Mouse (Mus musculus): ENCODE data around the gene Dram1.
"Not testable (repeated sequence)": the region's sequence is repeated elsewhere in the genome, so short reads cannot be mapped to it uniquely, and the experiment has no call there.

Dram1 gene

DNA sequence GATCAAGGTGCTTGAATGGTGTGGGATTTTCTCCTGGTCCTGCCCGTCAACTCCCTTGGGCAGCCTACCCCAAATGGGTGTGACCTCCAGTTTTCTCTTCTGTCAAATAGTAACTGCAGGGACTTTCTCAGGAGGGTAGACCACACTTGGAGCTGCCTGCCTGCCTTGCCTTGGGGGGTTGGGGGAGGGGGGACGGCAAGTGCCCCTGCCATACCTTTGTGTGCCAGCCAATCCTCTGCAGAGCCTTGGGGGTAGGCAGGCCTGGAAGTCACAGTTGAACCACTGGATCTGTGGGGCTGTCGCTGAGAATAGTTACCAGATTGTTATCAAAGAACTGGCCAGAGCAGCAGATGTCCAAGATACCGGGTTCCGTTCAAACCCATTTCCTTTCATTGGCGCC lies 7.4 kb upstream of the Dram1 start:
- no peak for DNase-seq (ENCODE audit: low spot score)

DNA sequence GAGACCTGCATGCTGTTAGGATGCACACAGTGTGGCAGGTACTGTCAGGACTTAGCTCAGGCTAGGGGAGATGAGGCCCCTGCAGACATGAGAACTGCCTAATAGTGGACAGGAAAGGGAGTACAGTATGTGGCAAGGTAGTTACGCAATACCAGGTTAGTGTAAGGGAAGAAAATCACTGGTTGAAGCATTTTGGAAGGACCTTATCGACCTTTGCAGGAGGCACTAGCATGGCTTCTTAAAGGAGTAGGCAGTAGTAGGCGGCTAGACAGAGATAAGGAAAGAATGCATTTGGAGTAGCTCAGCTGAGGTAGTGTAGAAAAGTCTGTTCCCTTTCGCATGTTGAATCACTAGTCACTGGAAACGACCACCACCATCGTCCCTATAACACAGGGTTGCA lies 6.9 kb upstream of the Dram1 start:
- no peak for DNase-seq (ENCODE audit: low spot score)

DNA sequence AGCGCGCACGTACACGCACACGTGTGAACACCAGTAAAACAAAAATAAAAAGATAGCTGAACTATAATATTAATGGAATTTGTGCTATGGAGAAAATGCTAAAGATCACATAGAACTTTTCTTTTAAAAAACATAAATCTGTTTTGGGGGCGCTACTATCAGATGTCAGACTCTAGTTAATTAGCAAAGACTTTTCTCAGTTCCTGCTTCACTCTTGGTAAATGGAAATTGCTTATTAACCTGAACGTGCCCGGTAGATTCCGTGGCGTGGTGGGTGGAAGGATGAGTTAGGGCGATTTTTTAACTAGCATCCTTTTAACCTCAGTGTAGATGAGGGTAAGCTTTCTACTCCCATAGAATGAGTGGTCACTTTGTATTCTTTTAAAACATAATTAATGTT lies 6.4 kb upstream of the Dram1 start:
- no peak for DNase-seq (ENCODE audit: low spot score)

DNA sequence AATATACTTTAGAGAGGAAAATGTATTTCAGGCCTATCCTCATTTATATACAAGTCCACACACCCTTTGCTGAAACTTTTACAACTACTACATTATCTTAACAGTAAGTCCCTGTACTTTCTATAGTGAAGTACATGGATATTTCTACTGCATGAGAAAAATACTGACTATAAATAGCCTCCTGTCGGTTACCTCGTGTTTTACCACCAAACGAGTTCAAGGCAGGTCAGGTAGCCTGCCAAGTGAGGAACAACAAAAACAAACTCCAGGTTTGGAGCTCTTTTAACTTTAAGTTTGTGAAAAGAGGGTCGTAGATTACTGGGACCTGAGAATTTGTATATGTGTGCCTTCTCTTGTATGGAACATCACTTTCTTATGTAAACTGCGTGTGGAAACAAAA lies 5.2 kb upstream of the Dram1 start:
- DNase-seq (ENCODE audit: low spot score), result no peak

DNA sequence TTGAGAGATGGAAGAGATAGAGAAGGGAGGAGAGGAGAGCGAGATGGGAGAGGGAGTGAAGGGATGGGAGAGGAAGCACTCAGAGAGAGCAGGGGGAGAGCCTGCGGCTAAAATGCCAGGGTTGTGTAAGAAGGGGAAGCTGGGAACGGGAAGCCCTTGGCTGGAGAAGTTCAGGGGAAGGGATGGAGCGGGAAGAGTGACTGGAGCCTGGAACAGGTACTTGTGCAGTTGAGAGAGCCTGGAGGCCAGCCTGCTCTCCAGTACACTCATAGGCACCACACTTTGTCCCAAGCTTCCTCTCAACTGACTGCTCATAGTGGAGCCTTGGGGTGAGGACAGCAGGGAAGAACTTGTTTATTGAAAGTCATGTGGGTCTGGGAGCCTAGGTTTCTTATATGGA lies 4.6 kb upstream of the Dram1 start:
- DNase-seq (ENCODE audit: low spot score), result no peak

DNA sequence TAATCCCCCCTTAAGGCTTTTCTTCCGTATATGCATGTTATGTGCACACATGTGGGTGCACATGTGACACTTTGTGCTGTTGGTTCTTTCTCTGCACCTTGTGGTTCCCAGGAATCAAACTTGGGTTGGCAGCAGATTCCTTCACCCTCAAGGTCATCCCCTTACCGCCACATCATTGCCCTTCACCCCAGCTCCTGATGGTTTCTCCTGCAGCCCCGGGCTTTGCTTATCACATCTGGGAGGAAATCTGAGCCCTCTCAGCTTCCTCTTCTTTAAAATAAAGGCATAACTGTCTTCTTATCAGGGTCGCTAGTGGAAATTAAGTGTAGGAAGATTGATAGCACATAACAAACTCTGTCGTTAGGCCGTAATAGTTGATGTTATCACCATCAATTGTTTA lies 3.1 kb upstream of the Dram1 start:
- no peak for DNase-seq (ENCODE audit: low spot score)

DNA sequence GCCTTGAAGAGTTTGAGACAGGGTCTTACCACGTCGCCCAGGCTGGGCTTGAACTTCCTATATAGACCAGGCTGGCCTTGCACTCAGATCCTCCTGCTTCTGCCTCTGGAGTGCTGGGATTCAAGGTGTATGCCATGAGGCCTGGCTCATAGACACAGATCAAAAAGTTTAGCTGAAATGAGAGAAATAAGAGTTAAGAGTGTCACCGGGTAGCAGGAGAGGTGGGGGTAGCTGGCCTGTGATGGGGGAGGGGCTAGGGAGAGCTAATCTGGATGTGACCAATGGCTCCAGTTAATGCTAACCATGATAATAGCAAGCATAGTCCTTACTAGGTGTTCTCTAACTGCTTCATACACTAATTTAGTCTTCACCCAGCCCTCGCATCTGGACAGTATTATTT lies 2.4 kb upstream of the Dram1 start:
- DNase-seq (ENCODE audit: low spot score), result no peak

DNA sequence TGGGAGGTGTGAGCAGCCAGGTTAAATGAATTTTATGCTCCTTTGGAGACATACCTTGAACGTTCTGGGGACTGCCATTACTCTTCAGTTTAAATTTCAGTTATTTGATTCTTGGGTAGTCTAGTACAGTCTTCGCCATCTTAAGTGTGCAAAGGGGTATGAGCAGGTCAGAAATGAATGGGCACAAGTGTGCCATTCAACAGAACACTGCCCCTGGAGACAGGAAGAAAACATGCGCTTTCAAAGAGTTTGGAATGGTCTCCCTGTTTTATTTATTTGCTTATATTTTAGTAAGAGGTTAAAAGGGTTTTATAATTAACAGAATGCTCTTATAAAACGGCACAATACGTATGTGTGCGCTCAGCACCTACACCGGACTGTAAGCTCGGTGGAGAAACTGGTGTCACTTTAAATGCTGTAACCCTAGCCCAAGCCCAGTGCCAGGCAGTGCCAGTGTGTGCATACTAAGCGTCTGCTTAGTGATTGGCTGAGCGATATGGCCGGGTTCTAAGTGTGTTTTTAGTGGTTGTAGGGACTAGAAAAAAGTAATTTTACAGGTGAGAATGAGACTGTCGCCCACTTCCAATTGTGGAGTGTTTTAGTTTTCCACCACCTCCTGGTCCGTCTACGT lies 1.7 kb upstream of the Dram1 start:
- no peak for DNase-seq (ENCODE audit: low spot score)

DNA sequence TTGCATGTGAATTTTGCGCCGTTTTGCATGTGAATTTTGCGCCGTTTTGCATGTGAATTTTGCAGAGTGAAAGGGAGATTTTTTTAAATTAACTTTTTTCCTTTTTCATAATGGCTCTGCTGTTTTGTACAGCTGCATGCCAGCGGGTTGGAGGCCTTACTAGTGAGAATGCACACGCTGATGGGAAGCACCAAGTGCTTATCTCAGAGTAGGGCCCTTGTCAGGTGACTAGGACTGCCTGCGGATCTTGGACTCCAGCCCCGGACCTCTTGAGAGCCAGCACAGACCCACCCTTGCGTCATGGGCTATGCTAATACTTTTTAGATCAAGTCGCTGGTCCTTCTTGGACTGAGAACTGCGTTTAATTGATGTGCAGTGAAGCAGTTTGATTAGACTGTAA lies 1.1 kb upstream of the Dram1 start:
- no peak for DNase-seq (ENCODE audit: low spot score)

DNA sequence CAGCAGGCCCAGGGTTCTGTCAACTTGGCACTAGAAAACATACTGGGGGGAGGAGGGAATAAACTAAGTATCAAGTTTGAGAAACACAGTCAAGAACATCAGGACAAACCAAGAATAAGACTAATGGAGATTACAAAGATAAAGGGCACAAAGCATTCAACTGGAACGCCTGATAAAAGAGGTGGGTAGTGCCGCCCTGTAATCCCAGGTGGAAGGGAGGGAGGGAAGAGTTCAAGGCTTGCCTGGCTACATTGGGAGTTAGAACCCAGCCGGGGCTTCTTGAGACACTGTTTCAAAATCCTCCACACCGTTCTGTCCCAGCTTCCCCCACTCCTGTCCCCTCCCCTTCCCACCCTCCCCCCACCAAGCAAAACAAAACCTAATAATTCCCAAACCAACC lies 1.2 kb downstream of the Dram1 start:
- DNase-seq (ENCODE audit: low spot score), result no peak

DNA sequence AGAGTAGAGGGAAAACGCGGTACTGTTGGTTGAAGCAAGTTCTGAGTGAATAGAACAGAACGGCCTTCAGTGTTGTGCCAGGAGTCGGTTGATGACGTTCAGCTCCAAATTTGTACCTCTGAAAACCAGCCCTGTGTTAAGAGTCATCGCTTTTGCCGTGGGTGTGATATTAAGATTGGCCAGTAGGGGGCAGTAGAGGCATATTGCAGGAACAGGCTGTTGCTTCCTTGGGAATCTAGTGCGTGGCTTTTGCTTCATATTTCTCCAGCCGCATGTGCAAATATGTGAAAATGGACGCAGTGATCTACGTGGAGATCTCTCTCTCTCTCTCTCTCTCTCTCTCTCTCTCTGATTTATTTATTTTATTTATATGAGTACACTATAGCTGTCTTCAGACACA lies 2.1 kb downstream of the Dram1 start:
- DNase-seq (ENCODE audit: low spot score), result peak; percentile 91

DNA sequence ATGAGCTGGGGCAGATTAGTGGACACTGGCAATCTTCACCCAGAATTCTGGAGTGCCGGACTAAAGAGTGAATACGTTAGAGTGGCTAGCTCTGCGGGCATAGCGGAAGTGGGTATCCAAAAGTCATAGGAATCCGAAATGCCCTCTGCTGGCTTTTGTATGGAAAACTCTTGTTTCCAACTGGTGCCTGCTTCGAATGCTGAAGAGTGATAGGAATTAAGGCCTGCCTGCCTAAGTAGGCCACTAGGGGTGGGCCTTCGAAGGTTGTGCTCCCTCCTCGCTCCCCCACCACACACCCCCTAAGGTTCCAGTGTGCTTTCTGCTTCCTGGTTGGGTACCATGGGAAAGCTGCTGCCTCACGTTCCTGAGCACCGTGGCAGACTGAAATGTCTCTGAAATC lies 3.9 kb downstream of the Dram1 start:
- DNase-seq (ENCODE audit: low spot score), result no peak

DNA sequence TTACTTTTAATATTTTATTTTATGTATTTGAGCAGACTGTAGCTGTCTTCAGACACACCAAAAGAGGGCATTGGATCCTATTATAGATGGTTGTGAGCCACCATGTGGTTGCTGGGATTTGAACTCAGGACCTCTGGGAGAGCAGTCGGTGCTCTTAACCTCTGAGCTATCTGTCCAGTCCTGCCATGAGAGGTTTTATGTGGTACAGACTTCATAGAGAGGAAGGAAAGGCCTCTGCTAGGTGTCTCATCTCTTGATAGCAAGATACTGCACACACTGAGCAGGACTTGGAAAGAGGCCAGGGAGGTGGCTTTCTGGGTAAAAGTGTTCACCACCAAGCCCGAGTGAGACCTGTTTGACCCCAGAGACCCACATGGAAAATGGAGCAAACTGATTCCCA lies 5.9 kb downstream of the Dram1 start:
- not testable (repeated sequence) for DNase-seq (ENCODE audit: low spot score)

DNA sequence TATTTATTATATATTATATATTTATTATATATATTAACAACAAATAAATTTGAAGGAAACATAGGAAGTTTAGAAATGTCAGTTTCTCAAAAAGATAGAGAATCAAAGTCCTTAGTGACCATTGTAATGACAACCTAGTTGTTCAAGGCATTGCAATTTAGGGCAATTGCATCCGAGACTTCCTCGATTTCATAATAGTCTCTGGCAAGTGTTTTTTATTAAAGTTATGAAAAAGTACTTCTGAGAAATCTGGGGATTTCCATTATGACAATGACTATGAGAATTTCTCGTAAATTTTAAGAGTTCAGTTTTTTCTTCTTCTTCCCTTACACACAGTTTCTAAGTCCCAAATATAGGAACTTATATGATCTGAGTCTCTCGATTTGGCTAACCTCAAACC lies 6.4 kb downstream of the Dram1 start:
- no peak for DNase-seq (ENCODE audit: low spot score)

DNA sequence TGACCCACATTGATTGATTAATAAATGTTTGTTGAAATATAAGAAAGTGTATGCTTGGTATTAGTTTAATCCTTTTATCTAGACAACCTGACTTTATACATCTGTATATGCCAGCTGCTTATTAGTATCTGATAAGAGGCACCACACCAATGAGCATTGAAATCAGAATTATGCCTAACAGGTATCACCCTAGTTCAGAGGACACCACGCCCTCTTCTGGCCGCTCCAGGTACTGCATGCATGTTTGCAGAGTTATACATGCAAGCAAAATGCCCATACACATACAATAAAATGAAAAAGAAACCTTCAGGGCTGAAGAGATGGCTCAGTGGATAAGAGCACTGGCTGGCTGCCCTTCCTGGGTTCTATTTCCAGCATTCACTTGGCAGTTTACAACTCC lies 7.1 kb downstream of the Dram1 start:
- no peak for DNase-seq (ENCODE audit: low spot score)

DNA sequence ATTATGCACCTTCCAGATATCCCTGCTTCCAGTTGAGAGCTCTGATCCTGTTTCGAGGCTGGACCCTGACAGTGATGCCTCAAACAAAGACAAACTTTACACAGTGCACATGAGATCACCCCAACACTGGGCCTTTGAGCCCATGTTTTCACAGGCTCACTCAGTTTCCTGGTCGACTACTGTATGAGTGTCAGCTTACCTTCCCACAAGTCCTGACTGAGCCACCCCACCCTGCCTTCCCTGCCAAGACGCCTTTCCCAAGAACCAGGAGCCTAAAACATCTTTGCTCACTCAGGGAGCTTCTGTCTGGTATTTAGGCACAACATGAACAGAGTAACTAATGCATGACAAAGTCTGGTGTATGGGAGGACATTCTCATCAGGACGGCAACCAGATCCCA lies 9.6 kb downstream of the Dram1 start:
- no peak for DNase-seq (ENCODE audit: low spot score)

DNA sequence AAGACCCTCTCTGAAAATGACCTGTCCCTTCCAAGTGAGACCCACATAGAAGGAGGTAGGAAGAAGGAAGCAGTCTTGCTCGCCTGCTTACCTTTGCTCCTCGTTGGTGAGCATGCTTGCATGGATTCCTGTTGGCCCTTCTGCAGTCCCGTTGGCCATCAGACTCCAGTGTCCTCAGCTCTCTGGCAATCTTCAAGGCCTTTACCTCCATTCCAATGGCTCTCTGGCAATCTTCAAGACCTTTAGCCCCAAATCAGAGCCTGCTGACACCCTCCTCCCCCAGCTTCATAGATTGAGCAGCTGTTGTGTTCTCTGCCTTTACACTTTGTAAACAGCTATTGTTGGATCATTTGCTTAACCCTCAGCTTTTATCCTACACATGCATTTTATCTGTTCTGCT lies 14.7 kb downstream of the Dram1 start:
- DNase-seq (ENCODE audit: low spot score), result no peak

DNA sequence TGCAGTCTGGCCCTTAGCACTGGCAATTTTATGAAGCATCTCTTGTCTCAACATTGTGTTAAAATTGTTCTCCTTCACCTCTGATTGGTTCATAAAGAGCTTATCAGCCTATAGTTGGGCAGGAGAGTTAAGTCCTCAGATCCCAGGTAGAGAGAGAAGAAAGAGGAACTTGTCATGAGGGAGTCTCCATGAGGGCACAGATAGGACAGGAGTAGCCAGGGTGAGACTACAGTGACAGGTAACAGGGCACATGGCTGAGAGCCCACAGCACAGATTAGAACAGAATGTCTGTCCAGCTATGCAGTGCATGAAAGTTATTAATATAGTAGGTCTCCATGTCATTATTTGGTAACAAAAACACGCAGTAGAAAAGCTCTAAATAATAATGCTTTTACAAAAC lies 16.7 kb downstream of the Dram1 start:
- DNase-seq (ENCODE audit: low spot score), result no peak

DNA sequence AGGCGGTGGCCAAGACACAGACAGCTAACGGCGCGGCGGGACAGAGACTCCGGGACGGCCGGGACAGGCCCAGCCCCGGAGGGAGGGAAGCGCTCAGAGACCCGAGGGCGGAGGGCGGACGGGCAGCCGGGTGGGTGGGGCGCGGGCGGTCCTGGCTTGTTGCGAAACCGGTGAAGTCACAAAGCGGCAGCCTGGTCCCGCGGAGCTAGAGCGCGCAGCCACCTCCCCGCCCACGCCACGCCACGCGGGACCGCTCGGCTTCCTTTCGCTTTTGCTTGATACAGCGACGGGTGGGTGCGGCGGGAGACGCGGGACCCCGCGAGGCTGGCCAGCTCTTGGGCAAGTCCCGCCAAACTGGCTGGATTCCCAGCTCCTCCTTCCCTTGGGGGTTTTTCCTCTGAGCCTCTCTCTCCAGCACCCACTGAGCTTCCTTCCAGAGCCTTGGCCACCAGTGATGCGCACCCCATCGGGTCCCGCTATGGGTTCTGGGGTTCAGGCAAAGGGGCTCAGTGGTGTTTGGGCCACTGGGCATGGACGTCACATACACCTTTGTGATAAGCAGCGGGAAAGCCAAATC lies 21.8 kb downstream of the Dram1 start:
- no peak for DNase-seq (ENCODE audit: low spot score)

DNA sequence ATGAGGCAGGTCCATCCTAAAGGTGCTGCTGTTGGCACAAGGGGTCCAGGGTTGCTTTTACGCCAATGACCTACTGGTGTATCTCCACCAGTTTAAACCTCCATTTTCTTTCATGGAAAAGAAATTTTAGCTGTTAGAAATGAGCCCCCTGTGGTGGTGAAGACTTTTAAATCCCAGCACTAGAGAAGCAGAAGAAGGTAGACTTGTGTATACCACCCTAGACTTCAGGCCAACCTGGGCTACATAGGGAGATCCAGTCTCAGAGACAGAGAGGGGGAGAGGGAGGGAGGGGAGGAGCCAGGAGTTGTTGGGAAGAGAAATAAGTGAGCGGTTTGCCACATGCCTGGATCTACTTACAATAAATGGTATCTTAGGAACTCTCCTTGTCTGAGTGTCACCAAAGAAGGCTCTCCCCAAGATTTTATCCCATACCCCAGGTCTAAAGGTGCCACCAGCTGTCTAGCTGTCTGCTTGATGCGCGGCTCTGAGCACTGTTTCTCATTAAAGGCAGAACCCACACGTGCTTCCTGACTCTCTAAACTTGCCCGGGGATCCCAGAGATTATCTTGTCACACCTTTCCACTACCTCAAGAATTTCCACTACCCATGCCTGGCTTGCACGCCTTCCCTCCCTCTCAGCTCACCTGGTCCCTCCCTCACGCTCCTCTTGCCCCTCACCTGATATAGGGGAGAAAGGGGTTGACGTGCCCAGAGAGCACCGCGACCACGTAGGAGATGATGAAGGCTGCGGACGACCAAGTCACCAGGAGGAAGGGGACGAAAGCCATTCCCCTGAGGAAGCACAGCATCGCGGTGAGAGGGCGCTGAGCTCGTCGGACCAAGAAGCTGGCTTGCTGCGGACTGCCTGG lies 22.5 kb downstream of the Dram1 start:
- DNase-seq (ENCODE audit: low spot score), result no peak

DNA sequence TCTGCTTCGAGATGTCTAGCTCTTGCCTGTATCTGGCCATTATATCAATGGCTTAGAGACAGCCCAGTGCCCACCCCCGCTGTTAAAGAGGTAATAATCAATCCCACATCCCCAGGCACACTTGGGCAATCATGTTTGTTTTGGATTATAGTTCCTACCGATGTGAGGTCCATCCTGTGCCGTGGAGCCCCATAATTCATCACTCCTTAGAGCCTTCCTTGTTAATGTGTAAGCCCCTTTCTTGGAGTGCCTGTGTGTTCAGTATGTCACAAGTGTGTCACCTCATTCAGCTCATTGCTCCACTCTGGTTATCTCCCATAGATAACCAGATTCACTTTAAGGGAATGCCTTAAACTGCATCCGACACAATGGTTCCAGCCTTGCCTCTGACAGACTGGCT lies 24.3 kb downstream of the Dram1 start:
- no peak for DNase-seq (ENCODE audit: low spot score)

DNA sequence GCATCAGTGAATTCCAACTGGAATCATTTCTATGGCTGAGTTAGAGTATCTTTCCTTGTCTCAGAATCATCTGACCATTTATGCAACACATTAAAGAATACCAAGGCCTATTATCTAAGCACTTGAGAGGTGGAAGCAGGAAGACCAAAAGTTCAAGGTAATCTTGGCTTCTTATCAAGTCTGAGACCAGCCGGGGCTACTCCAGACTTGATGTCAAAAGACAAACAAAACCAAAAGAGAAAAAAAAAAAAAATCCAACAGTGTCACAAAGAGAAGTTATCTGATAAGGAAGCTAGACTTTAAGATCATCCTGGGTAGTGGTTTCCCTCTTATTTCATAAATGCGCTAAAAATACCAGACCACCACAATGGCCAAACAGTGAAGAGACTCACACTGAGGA lies 26.3 kb downstream of the Dram1 start:
- DNase-seq (ENCODE audit: low spot score), result no peak

DNA sequence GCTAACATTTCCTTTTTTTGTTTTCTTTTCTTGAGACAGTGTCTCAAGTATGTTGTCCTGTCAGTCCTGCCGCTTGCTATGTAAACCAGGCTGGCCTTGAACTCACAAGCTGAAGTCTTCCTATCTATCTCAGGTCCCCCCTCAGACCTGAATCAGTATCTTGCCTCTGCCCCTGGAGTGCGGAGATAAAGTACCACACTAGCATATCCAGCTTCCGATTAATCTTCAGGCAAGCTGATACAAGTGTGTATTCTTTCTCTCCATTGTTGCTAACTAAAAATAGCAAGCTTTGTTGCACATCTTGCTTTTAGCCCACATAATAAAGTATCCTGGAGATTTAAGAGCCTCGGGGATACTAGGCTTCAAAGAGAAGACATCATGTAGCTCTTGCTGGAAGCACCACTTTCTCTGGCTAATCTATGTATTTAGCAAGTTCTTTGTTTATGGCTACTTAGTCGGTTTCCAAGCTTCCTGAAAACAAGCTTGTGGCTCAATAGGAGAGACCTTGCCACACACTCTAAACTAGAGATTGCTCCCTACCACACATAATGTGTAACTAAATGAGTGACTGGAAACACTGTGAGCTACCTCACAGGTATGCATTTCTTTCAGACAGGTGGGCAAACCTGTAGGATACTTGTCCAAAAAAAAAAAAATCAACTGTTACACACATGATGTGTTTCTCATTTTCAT lies 27.3 kb downstream of the Dram1 start:
- DNase-seq (ENCODE audit: low spot score), result no peak
